Mouse (Mus musculus) retina, postnatal 1 day (tissue): ENCODE measurements around the gene Spns1.
"Not testable (repeated sequence)": the region's sequence is repeated elsewhere in the genome, so short reads cannot be mapped to it uniquely, and the experiment has no call there.

ENCODE experiments used
- DNase-seq: peaks from one replicate; pipeline ENCODE4 v3.0.0-alpha.2; 2012

The Spns1 gene

GRCm38 (mm10) chr7:126335556-126335955, 41.7 kb downstream of the Spns1 start:
- DNase-seq: peak; percentile 51

- DNase-seq: no peak
These were observed 44.6 kb downstream of the Spns1 start for GRCm38 (mm10) chr7:126332691-126333090.

- DNase-seq: no peak
These were observed 46.6 kb downstream of the Spns1 start for GRCm38 (mm10) chr7:126330693-126331092.

GRCm38 (mm10) chr7:126329907-126330645, 47.2 kb downstream of the Spns1 start:
- DNase-seq: no peak

GRCm38 (mm10) chr7:126328848-126329247, 48.4 kb downstream of the Spns1 start:
- DNase-seq: not testable (repeated sequence)

- not testable (repeated sequence) for DNase-seq
These were observed 51.5 kb downstream of the Spns1 start for GRCm38 (mm10) chr7:126325576-126326273.

GRCm38 (mm10) chr7:126324791-126325190, 52.5 kb downstream of the Spns1 start:
- DNase-seq: no peak

- peak; percentile 82 for DNase-seq
These were observed 53.5 kb downstream of the Spns1 start for GRCm38 (mm10) chr7:126323729-126324128.
